Mouse (Mus musculus) WW6 (cell line): ENCODE data around the gene Teddm3.
"Not testable (repeated sequence)": the region's sequence is repeated elsewhere in the genome, so short reads cannot be mapped to it uniquely, and the experiment has no call there.

Experiments
- DNase-seq: peaks from one replicate; pipeline ENCODE4 v3.0.0-alpha.2; 2013; ENCODE audit warnings: low read depth, low spot score

The Teddm3 gene

DNA sequence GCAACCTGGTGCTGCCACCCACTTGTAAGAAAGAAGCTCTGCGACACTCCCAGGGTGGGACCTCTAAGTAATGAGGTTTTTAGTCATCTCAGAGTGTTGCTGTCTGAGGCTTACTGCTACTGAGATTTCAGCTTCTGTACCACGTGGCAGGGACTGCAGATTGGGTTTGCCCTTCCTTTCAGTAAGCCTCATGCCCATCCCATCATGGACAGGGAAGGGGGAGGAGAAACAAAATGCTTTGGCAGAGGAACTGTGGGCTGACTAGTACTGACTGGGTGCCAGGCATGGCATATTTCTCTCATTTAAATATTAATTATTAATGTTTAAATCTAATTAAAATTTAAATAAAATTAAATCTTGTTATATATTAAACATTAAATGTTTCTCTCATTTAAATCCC, at the start of gene Teddm3:
Teddm3 (minus strand) TSS at position 101 of the 400 bp plus-strand sequence.
- not testable (repeated sequence) for DNase-seq

DNA sequence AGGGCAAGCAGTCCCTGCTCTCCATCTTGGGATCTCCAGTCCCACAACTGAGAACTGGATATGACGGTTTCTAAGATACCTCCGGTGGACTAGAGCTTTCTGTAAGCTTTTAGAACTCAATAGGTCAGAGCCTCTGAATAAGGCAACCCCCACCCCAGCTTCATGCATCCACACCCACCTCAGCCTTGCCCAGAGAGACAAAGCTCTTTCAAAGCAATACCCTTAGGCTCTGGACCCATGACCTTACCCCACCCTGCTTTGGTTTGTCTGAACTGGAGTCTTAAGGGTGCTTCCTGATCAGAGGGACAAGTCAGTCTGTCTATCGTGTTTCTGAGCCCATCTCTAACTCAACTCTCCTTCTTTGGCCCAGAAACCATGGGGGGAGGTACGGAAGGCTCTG, 48.9 kb upstream of the Teddm3 start:
- no peak for DNase-seq

DNA sequence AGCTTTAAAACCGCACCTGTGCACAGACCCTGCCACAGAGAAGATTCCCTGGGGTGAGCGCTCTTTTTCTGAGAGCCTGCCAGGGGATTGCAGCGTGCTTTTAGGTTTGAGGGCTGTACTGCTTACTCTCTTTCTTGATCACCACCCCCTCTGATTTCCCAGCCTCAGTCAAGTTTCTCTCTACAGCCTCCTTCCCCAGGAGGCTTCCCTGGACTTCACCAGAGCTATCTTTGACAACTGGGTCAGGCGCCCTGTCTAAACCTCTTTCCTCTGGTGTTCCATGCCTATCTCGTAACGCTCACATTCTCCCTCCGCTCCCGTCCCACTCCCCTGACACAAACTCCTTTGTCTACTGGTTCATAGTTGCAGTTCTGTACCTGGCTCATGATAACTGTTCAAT, 45.6 kb upstream of the Teddm3 start:
- no peak for DNase-seq

DNA sequence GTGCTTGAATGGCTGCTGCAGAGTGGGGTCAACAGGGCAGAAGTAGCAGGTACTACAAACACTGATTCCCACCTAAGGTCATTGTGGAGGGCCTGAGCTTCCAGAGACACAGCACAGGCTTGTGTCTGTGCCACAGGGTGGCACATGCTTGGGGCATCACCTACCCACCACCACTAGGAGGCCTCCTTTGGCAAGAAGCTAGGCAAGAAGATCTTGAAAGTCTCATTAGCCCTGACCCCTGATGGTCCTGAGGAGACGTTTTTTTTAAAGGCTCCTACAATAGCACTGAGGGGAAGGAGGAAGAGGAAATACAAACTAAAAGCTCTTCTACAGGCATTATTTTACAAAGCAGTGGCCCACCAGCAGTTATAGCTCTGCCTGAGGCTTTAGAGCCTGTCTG, 44.7 kb upstream of the Teddm3 start:
- DNase-seq, result no peak

DNA sequence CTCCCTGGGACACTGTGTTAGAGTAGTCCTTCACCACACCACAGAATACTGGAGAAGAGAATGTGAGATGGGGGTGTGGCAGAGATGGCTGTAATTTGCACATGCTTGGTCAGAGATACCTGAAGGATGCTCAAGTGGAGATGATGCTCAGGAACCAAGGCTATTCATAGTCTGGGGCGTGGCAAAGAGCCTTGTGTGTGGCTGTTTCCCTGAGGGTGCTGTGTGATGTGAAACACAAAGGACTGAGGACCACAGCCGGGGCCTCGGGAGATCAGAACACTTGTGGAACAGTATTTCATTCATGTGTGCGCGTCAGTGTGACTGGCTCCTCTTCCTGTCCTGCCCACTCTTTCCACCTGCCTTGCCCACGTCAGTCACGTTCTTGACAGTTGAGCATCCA, 44.2 kb upstream of the Teddm3 start:
- DNase-seq, result no peak

DNA sequence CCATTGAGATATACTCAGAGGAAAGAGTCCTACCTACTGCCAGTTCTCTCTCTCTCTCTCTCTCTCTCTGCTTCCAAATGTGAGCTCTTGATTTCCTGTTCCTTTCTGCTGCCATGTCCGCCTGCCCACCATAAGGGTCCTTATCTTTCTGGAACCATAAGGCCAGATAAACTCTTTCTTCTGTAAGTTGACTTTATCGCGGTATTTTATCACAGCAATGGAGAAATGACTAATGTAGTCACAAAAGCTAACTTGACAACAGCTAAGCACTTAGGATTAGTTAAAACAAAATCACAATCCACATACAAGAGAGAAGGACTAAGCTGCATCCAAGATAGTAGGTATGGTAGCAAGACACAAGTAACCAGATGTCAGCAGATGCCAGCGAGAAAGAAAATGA, 43.7 kb upstream of the Teddm3 start:
- DNase-seq, result no peak

DNA sequence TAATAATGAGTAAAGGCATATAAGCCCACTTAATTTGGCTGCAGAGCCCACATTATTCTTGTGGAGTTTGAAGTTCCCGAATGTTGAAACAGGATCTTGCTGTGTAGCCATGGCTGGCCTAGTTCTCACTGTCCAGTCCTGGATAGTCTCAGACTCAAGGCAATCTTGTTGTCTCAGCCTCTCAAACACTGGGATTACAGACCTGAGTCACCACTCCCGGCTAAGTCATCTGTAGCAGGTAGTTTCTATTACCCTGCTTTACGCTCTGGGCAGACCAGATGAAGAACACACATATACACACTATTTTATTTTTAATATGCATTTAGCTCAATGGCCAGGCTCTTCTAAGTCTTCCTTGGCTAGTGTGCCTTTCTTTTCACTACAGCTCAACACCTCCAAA, 42.8 kb upstream of the Teddm3 start:
- DNase-seq, result no peak

DNA sequence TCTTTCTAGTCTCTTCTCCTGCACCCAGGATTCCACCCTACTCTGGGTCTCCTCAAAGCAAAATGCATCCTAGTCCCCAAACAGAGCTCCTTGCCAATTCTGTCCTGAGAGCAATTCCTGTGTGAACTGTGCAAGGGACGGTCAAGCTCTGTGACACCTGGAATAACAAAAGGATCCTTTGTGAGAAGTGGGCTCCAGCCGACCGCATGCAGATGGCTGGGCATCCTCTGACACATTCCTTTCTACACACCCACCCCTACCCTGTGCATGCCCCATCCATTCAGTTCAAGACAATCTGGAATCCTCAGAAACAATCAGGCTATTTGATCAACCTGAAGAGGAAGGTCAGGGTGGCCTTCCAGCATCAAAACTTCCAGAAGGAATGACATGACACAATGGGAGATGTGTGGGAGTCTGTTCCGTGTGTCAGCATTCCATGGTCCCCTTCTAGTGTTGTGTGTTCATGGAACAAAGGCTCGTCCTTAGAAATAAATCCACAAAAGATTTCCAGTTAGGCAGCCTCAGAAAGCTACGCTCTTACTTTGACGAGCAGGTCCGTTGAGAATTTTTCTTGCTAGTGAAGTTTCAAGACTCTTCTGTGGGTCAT, 41.6 kb upstream of the Teddm3 start:
- DNase-seq, result no peak

DNA sequence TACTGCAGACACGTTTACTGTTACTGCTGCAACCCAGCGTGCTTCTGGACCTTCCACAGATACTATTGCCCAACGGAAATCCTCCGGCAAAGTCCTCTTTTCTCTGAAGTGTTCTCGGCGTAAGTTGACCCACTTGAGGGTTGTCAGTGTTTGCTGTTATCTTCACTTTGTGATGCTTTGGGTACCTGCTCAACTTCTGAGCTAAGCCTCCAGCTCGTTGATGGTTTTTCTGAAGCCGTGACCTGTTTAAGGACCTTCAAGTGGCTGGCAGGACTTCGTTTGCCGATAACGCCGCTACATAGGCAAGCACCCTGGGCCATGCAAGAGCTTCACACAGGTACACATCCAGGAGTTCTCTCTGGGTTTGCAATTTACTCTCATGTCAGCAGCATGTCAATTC, 40.4 kb upstream of the Teddm3 start:
- no peak for DNase-seq

DNA sequence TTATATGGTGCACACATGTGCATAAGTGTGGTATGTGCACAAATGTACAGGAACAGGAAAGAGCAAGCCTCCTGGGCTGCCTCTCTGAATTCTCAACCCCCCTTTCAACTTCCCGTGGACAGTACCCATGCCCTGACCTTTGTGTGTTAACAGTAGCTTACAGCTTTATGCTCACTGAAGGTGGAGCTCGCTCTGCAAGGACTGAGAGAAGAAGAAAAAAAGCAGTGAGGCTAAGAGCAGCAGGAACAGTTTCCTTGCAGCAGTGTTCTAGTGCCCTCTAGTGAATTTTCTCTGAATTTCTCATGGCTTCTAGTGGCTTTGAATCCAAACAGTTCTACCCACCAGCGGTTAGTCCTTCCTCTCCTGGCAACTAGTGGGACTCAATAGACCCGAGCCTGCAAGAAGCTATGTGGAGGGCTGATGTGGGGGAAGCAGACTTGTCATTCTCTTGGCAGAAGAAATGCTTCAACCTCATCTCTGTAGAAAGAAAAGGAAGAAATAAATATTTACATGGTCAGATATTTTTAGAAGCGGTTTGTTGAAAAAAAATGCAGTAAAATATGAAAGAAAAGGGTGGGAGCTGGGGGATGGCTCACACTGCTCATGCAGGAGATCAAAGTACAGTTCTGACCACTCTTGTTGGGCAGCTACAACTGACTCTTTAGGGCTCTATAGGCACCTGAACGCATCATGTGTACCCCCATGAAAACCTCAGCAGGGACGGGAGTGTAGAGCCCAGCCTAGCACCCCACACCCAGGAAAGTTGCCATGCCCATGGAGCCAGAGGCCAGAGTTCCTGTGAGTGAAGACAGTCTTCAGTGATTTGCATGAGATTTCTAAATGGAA, 38.9 kb upstream of the Teddm3 start:
- no peak for DNase-seq

DNA sequence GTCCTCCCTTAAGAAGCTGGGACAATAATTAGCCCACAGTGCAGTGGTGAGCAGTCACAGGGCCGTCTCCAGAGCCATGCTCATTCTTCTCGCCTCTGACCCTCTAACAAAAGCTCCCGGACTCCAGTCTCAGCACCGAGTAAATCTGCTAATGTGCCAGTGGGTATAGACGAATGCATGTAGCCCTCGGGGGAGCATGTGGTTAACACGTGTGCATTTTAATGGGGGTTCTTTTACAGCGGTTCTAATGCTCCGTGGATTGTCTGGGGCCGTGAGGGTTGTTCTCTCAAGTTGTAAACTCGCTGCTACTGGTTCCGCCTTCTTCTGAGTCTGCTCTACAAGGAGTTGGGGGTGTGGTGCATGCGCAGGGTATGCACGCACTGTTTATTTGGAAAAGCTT, 37.8 kb upstream of the Teddm3 start:
- no peak for DNase-seq

DNA sequence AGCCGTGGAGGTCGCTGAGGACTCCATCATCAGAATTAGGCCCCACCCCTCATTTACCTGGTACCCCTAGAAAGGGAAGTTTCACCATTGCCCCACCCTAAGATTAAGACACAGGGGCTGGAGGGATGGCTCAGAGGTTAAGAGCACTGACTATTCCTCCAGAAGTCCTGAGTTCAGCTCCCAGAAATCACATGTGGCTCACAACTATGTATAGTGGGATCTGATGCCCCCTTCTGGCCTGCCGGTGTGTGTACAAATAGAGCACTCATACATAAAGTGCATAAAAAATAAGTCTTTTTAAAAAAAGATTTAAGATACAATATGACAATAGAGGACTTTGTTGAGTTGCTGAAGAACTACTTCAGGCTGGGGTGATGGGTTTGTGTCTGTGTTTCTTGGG, 34.5 kb upstream of the Teddm3 start:
- no peak for DNase-seq

DNA sequence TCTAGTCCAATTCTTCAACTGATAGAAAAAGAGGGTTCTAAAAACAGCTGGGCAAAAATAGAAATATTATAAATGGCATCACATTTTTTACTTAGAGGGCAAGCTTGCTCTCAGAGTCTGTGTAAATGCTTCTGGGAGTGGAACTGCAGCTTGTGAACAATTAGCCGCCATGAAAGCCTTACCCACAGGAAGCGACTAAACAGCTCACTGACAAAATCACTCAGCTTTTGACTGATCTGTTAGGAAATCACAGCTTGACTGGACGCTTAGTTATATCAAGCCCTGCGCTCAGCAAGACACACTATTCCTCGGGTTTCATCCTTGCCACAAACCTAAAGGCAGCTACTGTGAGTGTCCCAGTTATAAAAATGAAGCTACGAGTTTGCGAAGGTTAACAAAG, 33.8 kb upstream of the Teddm3 start:
- DNase-seq, result no peak

DNA sequence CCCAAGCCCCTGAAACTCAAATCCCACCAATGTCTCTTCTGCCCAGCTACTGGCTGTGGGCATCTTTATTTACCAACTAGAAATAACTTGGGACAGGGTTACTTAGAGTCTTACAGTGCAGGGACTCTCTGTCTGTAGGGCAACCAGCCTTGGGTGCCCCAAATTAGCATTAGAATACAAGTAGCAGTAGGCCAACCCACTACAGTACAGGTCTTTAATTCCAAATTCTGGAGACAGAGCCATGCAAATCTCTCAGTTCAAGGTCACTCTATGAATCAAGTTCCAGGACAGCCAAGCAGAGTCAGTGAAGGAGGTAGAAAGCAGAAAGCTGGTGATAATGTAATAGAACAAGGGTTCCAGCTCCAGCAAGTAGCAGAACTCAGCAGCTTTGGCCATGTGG, 30.9 kb upstream of the Teddm3 start:
- DNase-seq, result no peak

DNA sequence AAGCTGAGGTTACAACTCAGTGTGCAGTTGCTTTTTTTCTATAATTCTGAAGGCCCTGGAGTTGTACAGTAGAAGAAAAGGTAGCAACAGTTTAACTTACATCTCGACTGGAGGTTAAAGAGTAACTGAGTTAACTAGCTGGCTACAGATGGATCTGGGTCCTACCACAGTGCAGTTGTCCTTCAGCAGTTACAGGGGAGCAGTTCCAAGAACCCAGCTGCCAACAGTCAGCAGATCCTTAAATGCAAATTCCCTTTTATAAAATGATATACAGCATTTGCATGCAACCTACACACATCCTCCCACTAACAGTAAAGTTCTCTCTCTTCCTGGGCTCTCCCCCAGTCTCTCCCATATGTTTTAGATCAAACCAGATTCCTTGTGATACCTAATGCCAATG, 28.3 kb upstream of the Teddm3 start:
- DNase-seq, result no peak

DNA sequence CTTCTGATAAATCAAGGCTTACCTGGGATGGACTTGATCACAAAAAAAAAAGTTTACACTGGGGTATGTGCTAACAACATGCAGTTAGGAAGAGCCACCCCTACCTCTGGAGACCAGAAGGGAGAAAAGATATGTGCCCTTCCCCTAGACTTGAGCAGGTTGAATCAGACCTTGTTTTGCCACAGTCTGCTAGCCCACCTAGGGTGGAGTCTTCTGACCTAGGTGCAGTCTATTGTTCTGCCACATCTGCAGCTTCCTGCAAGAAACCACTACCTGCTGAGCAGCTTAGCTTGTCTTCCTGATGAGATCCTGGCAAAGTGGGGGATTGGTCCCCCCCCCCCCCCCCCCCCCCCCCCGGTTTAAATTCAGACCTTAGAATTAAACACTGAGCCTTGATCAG, 21.4 kb upstream of the Teddm3 start:
- DNase-seq, result no peak

DNA sequence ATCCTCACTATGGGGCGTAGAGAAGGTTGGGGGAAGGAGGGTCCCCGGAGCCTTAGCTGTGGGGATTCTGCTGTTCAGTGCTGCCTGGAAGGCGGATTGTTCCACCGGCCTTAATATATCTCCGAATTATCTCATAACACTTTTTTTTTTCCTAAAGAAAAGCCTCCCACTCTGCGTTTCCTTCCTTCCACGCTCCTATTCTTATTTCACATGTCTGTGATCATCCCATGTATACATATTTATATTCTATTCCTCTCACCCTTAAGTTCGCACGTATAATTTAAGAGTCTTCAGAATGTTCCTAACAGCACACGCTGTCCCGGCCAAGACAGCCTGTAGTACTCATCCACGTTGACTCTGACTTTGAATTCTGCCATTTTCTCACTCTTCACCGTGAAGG, 14.9 kb upstream of the Teddm3 start:
- DNase-seq, result no peak

DNA sequence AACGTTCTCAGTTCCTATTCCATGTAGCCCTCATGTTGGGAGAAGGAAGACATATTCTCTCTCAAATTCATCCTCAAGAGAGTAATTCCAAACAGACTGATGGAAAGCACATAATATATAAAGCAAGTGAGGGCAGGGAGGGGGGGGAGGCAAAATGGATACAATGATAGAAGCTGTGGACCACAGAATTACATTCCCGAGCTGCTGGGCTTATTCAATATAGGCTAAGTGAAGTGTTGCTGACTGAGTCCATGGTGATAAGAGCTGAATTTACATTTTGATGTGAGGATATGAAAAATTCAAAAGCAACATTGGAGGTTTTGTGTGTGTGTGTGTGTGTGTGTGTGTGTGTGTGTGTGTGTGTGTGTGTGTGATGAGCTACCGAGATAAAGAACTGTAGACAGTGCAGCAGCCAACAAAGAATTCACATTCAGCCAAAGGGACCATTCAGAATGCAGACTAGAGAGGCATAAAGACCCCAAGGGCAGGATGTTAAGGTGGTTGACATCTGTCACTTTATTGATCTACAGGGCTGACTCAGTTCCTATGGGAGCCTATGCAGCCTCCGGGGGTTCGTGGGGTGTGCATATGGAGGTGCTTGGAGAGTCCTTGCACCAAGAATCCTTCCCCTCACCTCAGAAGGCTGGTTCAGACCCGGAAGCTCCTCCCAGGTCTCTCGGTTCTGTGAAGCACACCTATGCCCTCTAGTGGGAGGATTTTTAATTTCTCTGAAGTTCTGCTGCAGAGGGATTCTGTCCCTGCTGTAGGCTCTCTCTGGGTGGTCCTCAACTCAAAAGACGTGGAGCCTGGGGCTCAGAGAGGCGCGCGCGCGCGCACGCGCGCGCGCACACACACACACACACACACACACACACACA, 11.8 kb upstream of the Teddm3 start:
- not testable (repeated sequence) for DNase-seq

DNA sequence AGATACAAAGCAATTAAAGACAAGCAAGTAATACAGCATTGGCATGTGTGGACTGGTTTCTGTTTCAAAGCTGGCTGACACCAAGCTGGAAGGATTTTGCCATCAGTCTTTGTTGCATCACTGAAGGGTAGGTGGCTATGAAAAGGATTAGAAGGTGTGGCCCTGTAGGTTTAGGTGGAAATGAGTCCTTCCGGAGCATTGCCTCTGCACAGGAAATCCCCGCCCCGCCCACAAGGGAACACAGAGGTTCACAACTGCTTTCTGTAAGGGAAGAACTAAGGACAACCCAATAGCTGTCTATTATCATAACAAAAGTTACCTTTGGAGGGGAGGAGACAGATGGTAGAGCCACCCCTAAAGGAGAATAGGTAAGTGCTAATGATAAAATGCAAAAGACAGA, 9.6 kb upstream of the Teddm3 start:
- peak; percentile 60 for DNase-seq

DNA sequence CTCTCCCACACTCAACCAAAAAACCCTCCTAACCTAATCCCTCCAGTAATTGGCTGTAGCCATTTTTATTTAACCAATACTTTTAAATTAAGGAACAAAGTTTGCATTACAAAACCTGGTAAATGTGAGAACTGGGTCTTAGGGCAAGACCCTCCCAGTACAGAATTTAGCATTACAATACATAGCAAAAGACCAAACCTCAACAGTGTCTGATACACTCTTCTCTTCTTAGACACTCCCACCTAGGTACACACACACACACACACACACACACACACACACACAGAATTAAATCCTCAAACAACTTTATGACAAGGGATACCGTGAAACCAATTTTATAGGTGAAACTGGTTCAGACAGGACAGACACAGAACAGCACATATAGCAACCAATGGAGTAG, 5.4 kb upstream of the Teddm3 start:
- DNase-seq, result not testable (repeated sequence)

DNA sequence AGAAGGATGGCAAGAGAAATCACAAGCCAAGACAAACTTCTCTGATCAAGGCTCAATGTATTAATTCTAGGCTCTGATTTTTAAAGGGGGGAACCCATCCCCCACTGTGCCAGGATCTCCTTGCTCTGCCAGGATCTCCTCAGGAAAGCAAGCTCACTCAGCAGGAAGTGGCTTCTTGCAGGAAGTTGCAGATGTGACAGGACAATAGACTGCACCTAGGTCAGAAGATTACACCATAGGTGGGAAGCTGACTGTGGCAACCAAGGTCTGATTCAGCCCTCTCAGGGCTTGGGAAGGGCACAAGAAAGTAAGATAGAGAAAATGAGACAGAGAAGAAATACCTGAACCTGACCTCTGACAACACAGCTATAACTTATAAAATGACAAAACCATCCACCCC, 2.5 kb upstream of the Teddm3 start:
- DNase-seq, result not testable (repeated sequence)

DNA sequence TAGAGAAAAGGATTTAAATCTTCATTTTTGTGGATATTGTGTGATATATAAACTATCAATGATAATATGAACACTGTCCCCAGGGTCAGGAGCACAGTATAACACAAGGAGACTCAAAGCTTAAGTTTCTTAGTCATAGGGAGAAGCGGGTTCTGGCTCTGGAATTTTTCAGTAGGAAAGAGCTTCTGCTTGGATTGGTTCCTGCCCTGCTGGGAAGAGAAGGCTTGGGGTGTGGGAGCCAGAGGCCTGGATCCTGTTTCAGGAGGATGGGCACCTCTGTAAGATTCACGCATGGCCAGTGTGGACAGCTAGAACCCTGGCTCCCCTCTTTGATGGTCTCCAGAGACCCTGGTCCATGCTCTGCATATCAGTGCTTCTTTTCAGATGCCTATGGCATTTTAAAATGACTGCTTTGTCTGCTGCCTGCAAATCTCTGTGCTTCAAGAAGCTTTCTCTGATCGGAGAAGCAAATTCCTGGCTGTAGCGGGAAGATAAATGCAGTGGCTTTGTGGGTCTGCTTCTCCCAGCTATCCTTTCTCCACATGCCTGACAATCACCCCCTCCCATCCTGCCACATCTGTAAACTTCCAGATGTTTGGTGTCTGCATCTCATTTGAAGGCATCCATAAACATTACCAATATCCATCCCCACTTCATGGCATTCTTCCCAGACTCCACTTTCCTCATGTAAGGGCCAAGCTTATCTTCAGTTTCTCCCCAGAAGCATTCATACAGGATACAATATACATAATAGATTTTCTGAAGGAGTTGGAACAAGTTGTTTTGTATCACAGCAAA, 2.0 kb downstream of the Teddm3 start:
- no peak for DNase-seq
